Mouse (Mus musculus) liver, embryonic 14.5 days (tissue): ENCODE results near the gene Gm49380. TPM values are rescaled to one million over a fixed set of nuclear protein-coding genes. Genes with fewer than 3 reads are reported as not detected.
A peak's percentile ranks its signal among the peaks of the same experiment; 100 is the strongest.

Source experiments
- ATAC-seq: fragments of 200-750 bp; cut with Nextera tagmentation; 2 replicates; pipeline ENCODE4 v1.8.0; 2017; ENCODE audit warnings: moderate number of reproducible peaks, mild to moderate bottlenecking, moderate library complexity; ENCODE audit not compliant: insufficient read depth
- DNase-seq, 3 experiments: peaks; one replicate each; pipeline ENCODE4 v3.0.0-alpha.2; 2012 to 2013; ENCODE audit warnings: low read depth in 3 of 3, low spot score in 3 of 3
- H3K27ac ChIP-seq: fragments of 300-500 bp; sonication (generic); 2 replicates; pipeline ENCODE4 v1.5.1; 2014; ENCODE audit warnings: moderate library complexity, mild to moderate bottlenecking, control low read depth, inconsistent platforms
- H3K27me3 ChIP-seq: fragments of 300-500 bp; sonication (generic); 2 replicates; pipeline ENCODE4 v1.6.1; 2014; ENCODE audit warnings: mild to moderate bottlenecking, low read length, moderate library complexity; ENCODE audit not compliant: control insufficient read depth, insufficient read depth
- H3K36me3 ChIP-seq: fragments of 300-500 bp; sonication (generic); replicated peaks from 2 replicates; pipeline ENCODE4 v1.6.1; 2014; ENCODE audit warnings: low read depth; ENCODE audit not compliant: control insufficient read depth, insufficient read depth
- H3K4me1 ChIP-seq, 2 experiments: fragments of 200-500 bp in 1 of 2; fragments of 300-500 bp in 1 of 2; sonication (generic) in 1 of 2; replicated peaks; 2 replicates each; pipeline ENCODE4 v1.6.1; 2012 to 2014; ENCODE audit warnings: antibody characterized with exemption in 1 of 2, inconsistent platforms in 1 of 2, low read length in 1 of 2; ENCODE audit not compliant: control insufficient read depth in 2 of 2, insufficient read depth in 2 of 2
- H3K4me2 ChIP-seq: fragments of 300-500 bp; sonication (generic); 2 replicates; pipeline ENCODE4 v1.6.1; 2014; ENCODE audit warnings: low read depth, mild to moderate bottlenecking, control low read depth, moderate library complexity
- H3K4me3 ChIP-seq, 2 experiments: fragments of 200-500 bp in 1 of 2; fragments of 300-500 bp in 1 of 2; sonication (generic) in 1 of 2; 2 replicates each; pipeline ENCODE4 v1.5.1; 2012 to 2014; ENCODE audit warnings: low read depth in 2 of 2, low read length in 2 of 2, mild to moderate bottlenecking in 2 of 2, control low read depth in 1 of 2, inconsistent platforms in 1 of 2, moderate library complexity in 1 of 2; ENCODE audit not compliant: insufficient read depth in 1 of 2
- H3K9ac ChIP-seq: fragments of 300-500 bp; sonication (generic); replicated peaks from 2 replicates; pipeline ENCODE4 v1.6.1; 2014; ENCODE audit warnings: mild to moderate bottlenecking, control low read depth, moderate library complexity
- H3K9me3 ChIP-seq: fragments of 300-500 bp; sonication (generic); 2 replicates; pipeline ENCODE4 v1.6.1; 2016; ENCODE audit warnings: low read length, mixed read lengths; ENCODE audit not compliant: control insufficient read depth
- CTCF ChIP-seq: IDR thresholded peaks from 2 replicates; pipeline ENCODE4 v1.5.1; 2016; ENCODE audit warnings: antibody characterized with exemption, low read depth, control low read depth
- EP300 ChIP-seq: IDR thresholded peaks from 2 replicates; pipeline ENCODE4 v1.6.1; 2016; ENCODE audit warnings: antibody characterized with exemption, low read depth
- WGBS: fragments of 180-500 bp; shearing (Covaris S2); extraction: QIAGEN DNeasy Blood & Tissue Kit; methylation state at CpG from one replicate; pipeline ENCODE4 v1.1.7; 2014; ENCODE audit not compliant: insufficient replicate concordance; 5-methylcytosine and 5-hydroxymethylcytosine counted together
- polyA plus RNA-seq, 2 experiments: library from polyadenylated mRNA; depleted of rRNA in 1 of 2; stranded (reverse) in 1 of 2; unstranded in 1 of 2; fragments of >200 nt; fragmentation: Nextera tagmentation in 1 of 2; extraction: Ambion mirVana in 1 of 2; gene quantifications; 2 replicates each; pipeline versions ENCODE4 v1.2.1 to v1.2.3; 2012 to 2014

The Gm49380 gene
- polyA plus RNA-seq, 2 experiments = 0.09 TPM; not detected in 1

- WGBS = 8% methylated on average over 23 of the region's 23 CpGs
- Histone ChIP-seq H3K36me3 (no peaks in the 10 kb centered on the region), H3K9ac (no peak overlapping the region), H3K4me2 (peak overlapping the region; percentile 76), H3K27me3 (peaks cover 10% of the 10 kb centered on the region), H3K9me3 (no peaks in the 10 kb centered on the region), H3K27ac (no peak overlapping the region), H3K4me3 (peak overlapping the region; percentile 7 to 38; a peak in 2 of 4 replicates), H3K4me1 (peaks cover 8 to 12% of the 10 kb centered on the region in 2 experiments)
- DNase-seq (no peak), ATAC-seq (no peak)
- no peak for TF ChIP-seq CTCF
- TF ChIP-seq EP300 = no peak
These were observed 29.7 kb downstream of the Gm49380 start for GRCm38 (mm10) chr9:44083392-44084121.

DNA sequence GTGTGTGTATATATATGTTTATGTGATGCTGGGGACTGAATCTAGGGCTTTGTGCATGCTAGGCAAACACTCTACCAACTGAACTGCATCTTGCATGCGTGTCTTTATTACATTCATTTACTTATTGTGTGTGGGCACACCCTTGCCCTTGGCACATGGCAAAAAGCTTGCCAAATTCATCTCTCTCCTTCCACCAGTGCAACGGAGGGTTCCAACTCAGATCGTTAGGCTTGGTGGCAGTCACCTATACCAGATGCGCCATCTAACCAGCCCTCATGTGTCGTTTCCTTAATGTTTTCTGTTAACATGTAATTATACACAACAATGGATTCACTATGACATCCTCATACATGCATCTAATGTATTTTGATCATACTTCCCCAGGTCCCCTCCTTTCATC lies 31.0 kb downstream of the Gm49380 start:
- ATAC-seq = no peak
- Histone ChIP-seq H3K4me3 (no peak overlapping the region), H3K9ac (no peak overlapping the region), H3K4me2 (no peak overlapping the region), H3K27ac (no peak overlapping the region), H3K9me3 (no peaks in the 10 kb centered on the region), H3K4me1 (peaks cover 8 to 12% of the 10 kb centered on the region in 2 experiments), H3K27me3 (peaks cover 10% of the 10 kb centered on the region), H3K36me3 (no peaks in the 10 kb centered on the region)
- DNase-seq = no peak
- 76% methylated on average over 5 of the region's 5 CpGs for WGBS
- TF ChIP-seq EP300 = no peak
- no peak for TF ChIP-seq CTCF

- ATAC-seq (no peak), DNase-seq (no peak)
- Histone ChIP-seq H3K27me3 (peaks cover 10% of the 10 kb centered on the region), H3K36me3 (no peaks in the 10 kb centered on the region), H3K9ac (no peak overlapping the region), H3K4me1 (peaks cover 8 to 12% of the 10 kb centered on the region in 2 experiments), H3K27ac (no peak overlapping the region), H3K9me3 (no peaks in the 10 kb centered on the region), H3K4me2 (no peak overlapping the region), H3K4me3 (no peak overlapping the region)
- 47% methylated on average over 5 of the region's 5 CpGs for WGBS
- TF ChIP-seq EP300 (no peak), CTCF (no peak)
These were observed 31.7 kb downstream of the Gm49380 start for GRCm38 (mm10) chr9:44081581-44081980.

- Histone ChIP-seq H3K4me1 (peaks cover 8 to 12% of the 10 kb centered on the region in 2 experiments), H3K27ac (no peak overlapping the region), H3K4me2 (no peak overlapping the region), H3K9ac (no peak overlapping the region), H3K27me3 (peaks cover 10% of the 10 kb centered on the region), H3K36me3 (no peaks in the 10 kb centered on the region), H3K9me3 (no peaks in the 10 kb centered on the region), H3K4me3 (no peak overlapping the region)
- TF ChIP-seq CTCF (no peak), EP300 (no peak)
- ATAC-seq (no peak), DNase-seq (no peak)
- WGBS = 75% methylated on average over 5 of the region's 5 CpGs
These were observed 32.3 kb downstream of the Gm49380 start for GRCm38 (mm10) chr9:44080953-44081352.

GRCm38 (mm10) chr9:44079997-44080780 lies 33.1 kb downstream of the Gm49380 start:
- Histone ChIP-seq H3K9me3 (no peaks in the 10 kb centered on the region), H3K27me3 (peaks cover 10% of the 10 kb centered on the region), H3K9ac (no peak overlapping the region), H3K27ac (no peak overlapping the region), H3K36me3 (no peaks in the 10 kb centered on the region), H3K4me3 (no peak overlapping the region), H3K4me1 (peaks cover 8 to 10% of the 10 kb centered on the region in 2 experiments), H3K4me2 (no peak overlapping the region)
- 41% methylated on average over 10 of the region's 10 CpGs for WGBS
- no peak for TF ChIP-seq CTCF
- TF ChIP-seq EP300 = no peak
- no peak for ATAC-seq
- no peak for DNase-seq
